Mouse (Mus musculus): Measurements from ENCODE around the gene Lsm12.
"Not testable (repeated sequence)": the region's sequence is repeated elsewhere in the genome, so short reads cannot be mapped to it uniquely, and the experiment has no call there.

Lsm12 gene

GRCm38 (mm10) chr11:102186235-102186634 is 1.1 kb upstream of the Lsm12 start:
- no peak for DNase-seq (ENCODE audit: low read depth, low spot score)

- DNase-seq (ENCODE audit: low read depth, low spot score): no peak
Observed at GRCm38 (mm10) chr11:102185677-102186076, 581 bp upstream of the Lsm12 start.

GRCm38 (mm10) chr11:102184253-102184645 is 847 bp downstream of the Lsm12 start:
- no peak for DNase-seq (ENCODE audit: low read depth, low spot score)

GRCm38 (mm10) chr11:102179836-102180235 is 5.3 kb downstream of the Lsm12 start:
- no peak for DNase-seq (ENCODE audit: low read depth, low spot score)

- DNase-seq (ENCODE audit: low read depth, low spot score): no peak
Observed at GRCm38 (mm10) chr11:102168689-102169088, 16.4 kb downstream of the Lsm12 start.

- DNase-seq (ENCODE audit: low read depth, low spot score): no peak
Observed at GRCm38 (mm10) chr11:102167539-102167938, 17.6 kb downstream of the Lsm12 start.

GRCm38 (mm10) chr11:102165971-102166722 is 18.9 kb downstream of the Lsm12 start:
- DNase-seq (ENCODE audit: low read depth, low spot score): no peak

GRCm38 (mm10) chr11:102159781-102160180 is 25.3 kb downstream of the Lsm12 start:
- no peak for DNase-seq (ENCODE audit: low read depth, low spot score)

- DNase-seq (ENCODE audit: low read depth, low spot score): not testable (repeated sequence)
Observed at GRCm38 (mm10) chr11:102158024-102158423, 27.1 kb downstream of the Lsm12 start.

GRCm38 (mm10) chr11:102156786-102157089 is 28.4 kb downstream of the Lsm12 start:
- no peak for DNase-seq (ENCODE audit: low read depth, low spot score)

- peak; percentile 92 for DNase-seq (ENCODE audit: low read depth, low spot score)
Observed at GRCm38 (mm10) chr11:102156039-102156785, 28.9 kb downstream of the Lsm12 start, which contains the start of gene Tmem101. TSS of gene Tmem101 (minus strand) at chr11:102156404.

GRCm38 (mm10) chr11:102147213-102147989 is 37.7 kb downstream of the Lsm12 start:
- DNase-seq (ENCODE audit: low read depth, low spot score): no peak

- DNase-seq (ENCODE audit: low read depth, low spot score): no peak
Observed at GRCm38 (mm10) chr11:102146531-102146930, 38.6 kb downstream of the Lsm12 start.

GRCm38 (mm10) chr11:102146005-102146404 is 39.1 kb downstream of the Lsm12 start:
- no peak for DNase-seq (ENCODE audit: low read depth, low spot score)

- DNase-seq (ENCODE audit: low read depth, low spot score): no peak
Observed at GRCm38 (mm10) chr11:102145471-102146001, 39.6 kb downstream of the Lsm12 start, which contains the start of gene Nags. TSS of gene Nags (plus strand) at chr11:102145513.

GRCm38 (mm10) chr11:102144957-102145470 is 40.1 kb downstream of the Lsm12 start:
- no peak for DNase-seq (ENCODE audit: low read depth, low spot score)

GRCm38 (mm10) chr11:102142355-102142754 is 42.7 kb downstream of the Lsm12 start:
- no peak for DNase-seq (ENCODE audit: low read depth, low spot score)

GRCm38 (mm10) chr11:102140508-102140907 is 44.6 kb downstream of the Lsm12 start:
- peak; percentile 50 for DNase-seq (ENCODE audit: low read depth, low spot score)

GRCm38 (mm10) chr11:102138447-102138740 is 46.7 kb downstream of the Lsm12 start:
- DNase-seq (ENCODE audit: low read depth, low spot score): peak; percentile 40

- DNase-seq (ENCODE audit: low read depth, low spot score): no peak
Observed at GRCm38 (mm10) chr11:102137625-102138446, 47.3 kb downstream of the Lsm12 start.

- no peak for DNase-seq (ENCODE audit: low read depth, low spot score)
Observed at GRCm38 (mm10) chr11:102134516-102134915, 50.6 kb downstream of the Lsm12 start.
